Mouse (Mus musculus) heart, adult 9 months (tissue): ENCODE measurements around the gene Tmem176a.
"Not testable (repeated sequence)": the region's sequence is repeated elsewhere in the genome, so short reads cannot be mapped to it uniquely, and the experiment has no call there.

Experiments used
- DNase-seq, 2 experiments: peaks; one replicate each; pipeline ENCODE4 v3.0.0; 2022; ENCODE audit warnings: low spot score in 2 of 2

Gene Tmem176a

GRCm38 (mm10) chr6:48840371-48840969 lies at the start of gene Tmem176a:
TSS of gene Tmem176a (plus strand) at chr6:48840919.
- DNase-seq = peak; percentile 31 to 41

DNA sequence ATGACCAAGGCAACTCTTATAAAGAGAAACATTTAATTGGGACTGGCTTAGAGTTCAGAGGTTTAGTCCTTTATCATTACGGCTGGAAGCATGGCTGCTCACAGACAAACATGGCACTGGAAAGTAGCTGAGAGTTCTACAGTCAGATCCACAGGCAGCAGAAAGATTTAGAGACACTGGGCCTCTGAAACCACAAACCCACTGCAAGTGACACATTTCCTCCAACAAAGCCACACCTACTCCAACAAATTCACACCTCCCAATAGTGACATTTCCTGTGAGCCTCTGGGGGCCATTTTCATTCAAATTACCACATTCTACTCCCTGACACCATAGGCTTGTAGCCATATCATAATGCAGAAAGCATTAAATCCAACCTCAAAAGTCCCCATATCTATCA lies 38.8 kb upstream of the Tmem176a start:
- no peak for DNase-seq

DNA sequence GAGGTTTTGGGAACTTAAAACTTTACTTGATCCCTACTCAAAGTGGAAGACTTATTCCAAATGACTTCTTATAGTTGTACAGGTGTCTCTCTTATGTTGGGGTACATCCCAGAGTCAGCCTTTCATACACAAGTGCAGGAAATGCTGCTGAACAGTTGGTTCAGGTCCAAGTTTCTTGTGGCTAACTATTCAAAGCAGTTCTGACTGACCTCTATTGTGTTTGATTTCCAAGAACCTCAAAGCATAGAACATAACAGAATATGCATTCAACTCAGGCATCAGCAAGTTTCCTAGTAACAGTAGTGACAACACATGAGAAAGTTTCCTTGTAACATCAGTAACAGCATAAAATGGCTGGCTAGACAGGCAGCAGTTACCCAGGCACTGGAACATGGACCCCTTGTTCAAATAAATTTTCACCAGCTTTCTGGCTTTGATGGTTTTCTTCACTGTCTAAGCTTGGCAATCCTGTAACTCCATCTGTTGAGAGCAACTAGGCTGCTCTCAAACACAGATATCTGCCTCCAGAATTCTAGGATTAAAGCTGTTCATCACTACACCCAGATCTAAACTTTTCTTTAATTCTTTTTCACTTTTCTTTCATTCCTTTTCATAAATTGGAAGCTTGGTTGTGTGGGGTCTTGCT lies 37.2 kb upstream of the Tmem176a start:
- DNase-seq = no peak

- DNase-seq = no peak
Measured at GRCm38 (mm10) chr6:48804346-48804745, 36.4 kb upstream of the Tmem176a start.

- no peak for DNase-seq
Measured at GRCm38 (mm10) chr6:48806746-48807145, 34.0 kb upstream of the Tmem176a start.

DNA sequence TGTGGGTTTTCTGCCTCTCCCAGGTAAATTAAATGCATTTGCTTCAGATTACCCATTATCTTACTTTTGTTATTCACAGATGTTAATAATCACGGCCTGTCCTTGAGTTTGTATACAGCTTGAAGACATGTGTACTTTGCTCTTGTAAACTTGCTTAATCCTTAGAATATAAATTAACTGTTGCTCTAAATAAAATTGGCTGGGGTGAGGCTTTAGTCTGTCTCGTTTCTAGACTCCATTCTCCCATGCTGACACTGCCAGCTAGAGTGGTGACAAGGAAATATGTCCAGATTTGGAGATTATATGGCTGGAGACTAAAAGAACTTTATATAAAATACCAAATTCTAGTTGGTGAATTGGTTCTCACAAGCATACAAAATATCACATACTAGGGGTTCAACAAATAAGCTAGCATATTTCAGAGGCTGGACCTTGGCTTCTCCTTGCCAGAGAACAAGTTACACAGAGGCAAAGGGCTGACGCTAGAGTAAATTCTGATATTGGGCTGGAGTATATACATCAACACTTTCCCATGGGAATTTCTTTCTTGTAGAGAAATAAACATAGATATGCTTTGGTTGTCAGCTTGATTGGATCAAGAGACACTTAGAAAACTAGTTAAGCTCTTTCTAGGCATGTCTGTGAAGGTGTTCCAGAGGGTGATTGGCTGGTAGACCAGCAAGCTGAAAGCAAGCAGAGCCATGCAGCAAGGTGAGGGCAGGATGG lies 31.1 kb upstream of the Tmem176a start:
- DNase-seq = no peak

- no peak for DNase-seq
Measured at GRCm38 (mm10) chr6:48815013-48815412, 25.7 kb upstream of the Tmem176a start.

DNA sequence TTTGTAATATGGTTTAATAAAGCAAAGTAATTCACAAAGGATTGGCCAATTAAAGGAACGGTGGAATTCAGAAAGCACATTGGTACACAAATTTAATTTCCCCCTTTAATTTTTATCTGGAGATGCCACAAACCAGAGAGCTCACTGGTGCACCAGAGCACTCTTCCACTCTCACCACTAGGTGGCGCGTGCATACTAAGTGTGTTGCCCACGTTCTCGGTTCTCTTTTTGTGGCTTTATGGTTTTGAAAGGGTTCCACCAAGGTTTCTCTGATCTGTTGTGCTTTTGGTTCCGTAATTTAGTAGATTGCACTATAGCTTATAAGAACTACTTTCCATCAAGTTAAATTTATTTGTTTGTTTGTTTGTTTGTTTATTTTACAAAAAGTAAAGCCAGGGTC lies 22.9 kb upstream of the Tmem176a start:
- peak; percentile 28 to 58 for DNase-seq

DNA sequence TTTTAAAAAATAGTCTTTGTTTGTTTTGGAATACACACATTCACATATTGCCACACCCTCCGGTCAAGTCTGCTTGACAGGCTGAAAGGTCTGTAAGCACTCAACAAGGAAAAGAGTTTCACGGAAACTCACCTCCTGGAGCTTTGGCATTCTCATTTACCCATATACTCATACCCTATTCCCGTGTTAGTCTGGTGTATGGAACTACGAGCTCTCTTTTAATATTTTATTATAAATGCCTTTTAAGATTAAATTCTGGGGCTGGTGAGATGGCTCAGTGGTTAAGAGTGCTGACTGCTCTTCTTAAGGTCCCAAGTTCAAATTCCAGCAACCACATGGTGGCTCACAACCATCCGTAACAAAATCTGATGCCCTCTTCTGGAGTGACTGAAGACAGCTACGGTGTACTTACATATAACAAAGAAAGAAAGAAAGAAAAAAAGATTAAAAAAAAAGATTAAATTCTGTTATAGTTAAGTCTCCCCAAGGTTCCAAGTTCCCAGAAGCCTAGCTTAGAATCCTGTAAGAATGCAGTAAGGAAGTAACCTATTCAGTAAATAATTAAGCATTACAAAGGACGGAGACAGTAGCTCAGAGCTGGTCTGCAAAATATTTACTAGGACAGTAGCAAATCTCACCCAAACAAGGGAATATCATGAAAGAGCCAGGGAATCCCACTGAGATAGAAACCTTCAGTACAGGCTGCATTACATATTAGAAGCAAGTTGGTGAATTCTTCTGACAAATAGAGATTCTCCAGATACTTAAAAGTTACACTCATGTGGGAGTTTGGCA lies 18.5 kb upstream of the Tmem176a start:
- DNase-seq = not testable (repeated sequence)

- DNase-seq = no peak
Measured at GRCm38 (mm10) chr6:48825016-48825415, 15.7 kb upstream of the Tmem176a start.

- DNase-seq = no peak
Measured at GRCm38 (mm10) chr6:48828976-48829375, 11.7 kb upstream of the Tmem176a start.

GRCm38 (mm10) chr6:48829651-48830050 lies 11.1 kb upstream of the Tmem176a start:
- no peak for DNase-seq

DNA sequence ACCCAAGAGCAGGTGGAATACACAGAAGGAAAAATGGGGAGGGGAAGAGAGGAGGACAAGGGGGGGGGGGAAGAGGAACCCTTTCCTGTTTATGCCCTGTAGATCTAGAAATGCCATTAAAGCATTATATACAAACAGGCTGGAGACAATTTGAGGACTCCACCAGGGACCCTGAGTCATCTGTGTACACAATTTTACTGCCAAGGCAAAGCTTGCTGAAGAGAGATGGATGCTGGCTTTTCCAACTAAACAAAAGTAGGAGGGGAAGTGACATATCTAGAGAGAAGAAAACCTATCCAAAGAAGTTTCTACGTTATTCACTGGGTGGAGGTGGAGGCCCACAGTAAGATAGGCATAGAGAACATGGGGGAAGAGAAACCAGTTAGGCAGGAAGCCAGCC lies 10.5 kb upstream of the Tmem176a start:
- DNase-seq = no peak

DNA sequence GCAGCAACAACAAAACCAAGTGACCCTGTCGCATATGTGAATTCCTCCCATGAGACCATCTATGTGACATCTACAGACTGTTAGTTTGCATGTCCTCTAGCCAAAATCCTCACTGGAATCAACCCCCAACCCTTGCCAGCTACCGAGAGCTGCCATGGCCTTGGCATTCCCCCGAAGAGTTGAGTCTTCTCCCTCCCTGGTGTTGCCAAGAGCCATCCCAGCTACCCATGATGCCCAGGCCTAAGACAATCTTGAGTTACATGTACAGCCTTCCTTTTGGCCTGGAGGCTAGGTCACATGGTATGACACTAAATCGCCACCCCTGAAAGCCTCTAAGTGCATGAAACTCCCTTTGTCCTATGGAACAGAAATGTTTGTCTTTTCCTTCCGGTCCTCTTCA lies 9.6 kb upstream of the Tmem176a start:
- DNase-seq = no peak

- DNase-seq = peak in 1 of 2 experiments; percentile 40
Measured at GRCm38 (mm10) chr6:48832426-48832825, 8.3 kb upstream of the Tmem176a start.

- no peak for DNase-seq
Measured at GRCm38 (mm10) chr6:48833515-48833914, 7.2 kb upstream of the Tmem176a start.

DNA sequence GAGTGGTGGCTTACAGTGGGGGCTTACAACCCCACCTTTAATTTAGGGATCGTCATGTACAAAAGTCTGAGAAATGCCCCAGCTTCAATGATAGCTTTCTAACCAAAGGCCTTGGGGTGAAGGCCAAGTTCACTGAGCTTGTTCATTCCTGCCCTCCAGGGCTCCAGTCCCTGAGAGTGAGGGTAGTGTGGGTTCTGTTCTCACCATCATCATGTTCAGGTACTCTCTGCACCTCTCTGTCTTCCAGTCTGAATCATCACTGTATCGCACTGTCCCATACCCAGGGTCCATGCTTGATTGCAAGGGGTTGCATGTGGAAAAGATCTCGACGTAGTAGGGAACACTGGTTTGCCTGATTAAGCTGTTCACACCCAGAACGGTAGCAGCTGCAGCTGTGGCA lies 5.5 kb upstream of the Tmem176a start:
- DNase-seq = no peak

DNA sequence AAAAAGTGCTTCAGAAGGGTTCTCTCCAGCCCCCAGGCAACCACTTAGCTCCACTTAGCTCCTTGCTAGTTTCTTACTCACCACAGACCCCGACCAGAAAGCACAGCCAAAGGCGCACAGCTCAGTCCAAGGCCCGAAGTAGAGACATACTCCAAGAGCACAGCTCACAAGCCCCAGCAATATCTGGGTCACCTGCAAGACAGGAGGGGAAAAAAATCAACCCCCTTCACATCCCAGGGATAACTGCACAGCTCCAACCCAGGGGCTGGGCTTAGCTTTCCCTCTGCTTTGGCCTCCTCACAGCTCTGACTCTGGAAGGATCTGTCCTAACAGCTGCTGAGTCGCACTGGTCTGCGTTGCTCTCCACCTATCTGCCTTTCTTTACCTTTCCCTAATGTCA lies 4.6 kb upstream of the Tmem176a start:
- DNase-seq = no peak

DNA sequence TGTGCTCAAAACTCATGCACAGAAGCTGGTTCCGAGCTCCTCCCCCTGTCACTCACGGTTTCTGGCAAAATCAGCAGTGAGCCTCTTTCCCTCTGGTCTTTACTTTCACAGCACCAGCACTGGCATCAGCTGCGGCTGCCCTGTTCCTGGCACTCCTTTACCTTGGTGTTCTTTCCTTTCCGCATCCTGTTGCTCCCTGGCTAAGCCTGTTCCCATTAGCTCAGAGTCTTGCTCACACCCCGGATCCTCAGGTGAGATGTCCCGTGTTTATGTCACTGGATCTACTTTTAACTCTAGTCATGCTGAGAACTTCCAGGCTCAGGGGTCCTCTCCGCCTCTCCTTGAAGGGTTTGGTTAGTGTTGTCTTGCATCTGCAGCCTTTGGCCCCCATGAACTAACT lies 3.2 kb upstream of the Tmem176a start:
- no peak for DNase-seq

DNA sequence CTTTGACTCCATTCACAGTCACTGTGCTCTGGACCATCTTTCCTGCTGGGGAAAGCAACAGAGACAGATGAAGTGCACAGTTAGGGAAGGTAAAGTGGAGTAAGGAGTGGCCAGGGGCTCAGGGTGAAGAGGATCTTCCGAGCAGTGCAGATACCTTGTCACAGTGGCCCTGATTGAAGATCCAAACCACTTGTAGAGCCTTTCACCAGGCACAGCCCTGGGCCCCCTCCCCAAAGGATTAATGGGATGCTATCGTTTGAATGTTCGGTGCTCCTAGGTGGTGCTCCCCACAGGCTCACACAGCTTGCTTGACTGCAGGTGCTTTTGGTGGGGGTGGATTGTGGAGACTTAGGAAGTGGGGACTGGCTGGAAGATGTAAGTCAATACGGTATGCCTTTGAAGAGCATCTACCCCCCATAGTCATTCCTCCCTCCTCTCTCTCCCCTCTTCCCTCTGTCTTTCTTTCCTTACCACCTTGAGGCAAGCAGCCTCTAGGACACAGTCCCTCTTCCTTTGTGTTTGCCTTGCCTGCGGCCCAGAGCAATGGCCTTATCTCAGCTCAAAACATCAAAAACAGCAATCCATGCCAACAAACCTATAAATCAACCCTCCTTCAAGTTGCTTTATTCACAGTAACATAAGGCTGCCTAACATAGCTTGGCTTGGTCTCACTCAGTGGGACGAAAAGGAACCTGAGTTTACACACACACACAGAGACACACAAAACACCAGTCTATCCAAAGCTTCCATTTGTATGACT lies 2.2 kb upstream of the Tmem176a start:
- DNase-seq = no peak

- peak; percentile 86 to 92 for DNase-seq
Measured at GRCm38 (mm10) chr6:48840973-48841625, 380 bp downstream of the Tmem176a start, which contains the start of gene Tmem176b. TSS of gene Tmem176b (minus strand) at chr6:48841496.
